Mouse (Mus musculus): ENCODE data around the gene Col16a1.
A peak's percentile ranks its signal among the peaks of the same experiment; 100 is the strongest.

Gene Col16a1

DNA sequence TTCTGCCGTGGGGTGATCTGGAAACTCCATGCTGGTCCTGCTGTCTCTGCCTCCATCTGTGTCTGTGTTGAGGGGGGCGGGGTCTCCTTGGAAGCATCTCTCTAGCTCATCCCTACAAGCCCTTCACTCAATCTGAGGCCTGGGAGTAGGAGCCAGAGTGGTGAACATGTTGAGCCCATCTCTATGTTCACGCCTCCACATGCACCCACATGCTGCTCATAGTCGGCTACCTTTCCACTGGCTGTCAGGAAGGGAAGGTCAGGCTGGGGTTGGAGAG, 501 bp downstream of the Col16a1 start:
- DNase-seq, result no peak

GRCm38 (mm10) chr4:130050056-130050824, 2.6 kb downstream of the Col16a1 start:
- DNase-seq, result no peak

GRCm38 (mm10) chr4:130052283-130052682, 4.6 kb downstream of the Col16a1 start:
- DNase-seq, result peak; percentile 26

DNA sequence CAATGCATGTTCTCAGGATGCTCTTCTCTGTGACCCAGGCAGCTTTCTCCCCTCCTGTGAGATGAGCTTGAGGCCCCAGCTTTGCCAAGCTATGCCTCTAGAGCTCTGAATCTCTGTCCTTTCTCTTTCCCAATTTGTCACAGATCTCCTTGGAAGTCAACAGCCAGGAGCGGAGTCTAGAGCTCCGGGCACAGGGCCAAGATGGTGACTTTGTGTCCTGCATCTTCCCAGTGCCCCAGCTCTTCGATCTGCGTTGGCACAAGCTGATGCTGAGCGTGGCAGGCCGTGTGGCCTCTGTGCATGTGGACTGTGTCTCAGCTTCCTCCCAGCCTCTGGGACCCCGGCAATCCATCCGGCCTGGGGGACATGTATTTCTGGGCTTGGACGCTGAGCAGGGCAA, 5.5 kb downstream of the Col16a1 start:
- no peak for DNase-seq

GRCm38 (mm10) chr4:130054727-130055126, 7.1 kb downstream of the Col16a1 start:
- DNase-seq, result no peak

DNA sequence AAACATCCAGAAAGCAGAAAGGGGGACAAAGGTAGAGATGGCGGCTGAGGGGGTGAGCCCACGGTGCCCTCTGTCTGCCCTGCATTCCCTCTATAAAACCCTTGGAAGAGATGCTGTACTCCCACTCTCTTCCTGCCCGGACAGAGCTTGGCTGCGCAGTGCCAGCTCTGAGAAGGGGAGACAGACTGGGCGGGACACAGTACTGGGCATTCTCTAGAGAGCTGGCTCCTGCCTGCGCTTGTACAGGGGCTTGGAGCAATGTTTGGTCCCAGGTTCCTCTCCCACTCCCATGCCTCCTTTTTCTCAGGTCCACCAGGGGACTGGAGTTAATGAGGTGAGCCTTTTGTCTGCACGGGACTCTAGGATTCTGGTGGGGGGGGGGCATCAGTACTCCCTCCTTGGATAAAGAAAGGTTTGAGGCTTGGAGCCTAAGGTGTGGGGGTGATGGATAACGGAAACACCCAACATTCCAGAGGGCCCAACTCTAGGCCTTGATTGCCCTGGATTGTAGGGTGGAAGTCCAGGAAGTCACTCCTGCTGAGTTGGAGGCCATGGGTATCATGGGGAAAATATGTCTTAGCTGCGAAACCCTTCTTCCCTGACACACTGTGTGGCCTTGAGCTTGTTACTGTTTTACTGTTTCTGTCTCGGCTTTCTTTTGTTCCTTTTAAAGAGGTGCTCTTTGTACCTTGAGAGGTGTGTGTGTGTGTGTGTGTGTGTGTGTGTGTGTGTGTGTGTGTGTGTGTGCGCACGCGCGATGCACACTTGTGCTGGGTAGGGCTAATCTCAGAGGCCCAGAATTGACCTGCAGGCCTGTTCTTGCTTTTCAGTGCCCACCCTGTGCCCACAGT, 7.7 kb downstream of the Col16a1 start:
- no peak for DNase-seq

DNA sequence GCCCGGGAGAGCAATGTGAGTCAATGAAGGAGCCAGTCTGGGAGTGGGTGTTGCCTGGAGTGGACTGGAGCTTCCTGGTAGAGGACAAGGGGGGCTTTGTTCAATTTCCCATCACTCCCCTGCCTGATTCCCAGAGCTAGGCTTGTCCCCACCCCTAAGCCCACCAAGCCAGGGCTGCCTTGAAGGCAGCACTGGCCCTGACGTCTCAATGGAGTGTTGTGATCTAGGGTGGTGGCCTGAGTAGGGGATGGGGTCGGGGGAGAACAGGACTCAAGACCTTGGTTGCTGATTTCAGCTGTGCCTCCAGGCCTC, 8.3 kb downstream of the Col16a1 start:
- no peak for DNase-seq

DNA sequence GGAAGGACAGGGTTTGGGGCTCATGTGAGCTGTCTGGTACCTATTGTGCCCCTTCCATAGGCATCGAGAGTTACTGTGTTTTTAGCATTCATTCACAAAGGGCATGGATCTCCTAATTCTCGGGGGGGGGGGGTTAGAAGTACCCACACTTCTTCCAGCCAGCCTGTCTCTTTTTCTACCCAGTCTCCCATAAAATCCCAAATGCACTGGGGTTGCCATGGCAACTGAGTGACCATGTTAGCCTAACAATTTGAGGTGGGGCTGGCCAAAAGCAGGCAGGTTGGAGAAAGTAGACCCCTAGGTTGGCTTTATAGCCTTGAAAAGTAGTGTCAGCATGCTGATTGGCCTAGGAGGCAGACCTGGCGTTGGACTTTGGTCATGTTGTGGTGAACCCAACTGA, 8.8 kb downstream of the Col16a1 start:
- DNase-seq, result no peak

DNA sequence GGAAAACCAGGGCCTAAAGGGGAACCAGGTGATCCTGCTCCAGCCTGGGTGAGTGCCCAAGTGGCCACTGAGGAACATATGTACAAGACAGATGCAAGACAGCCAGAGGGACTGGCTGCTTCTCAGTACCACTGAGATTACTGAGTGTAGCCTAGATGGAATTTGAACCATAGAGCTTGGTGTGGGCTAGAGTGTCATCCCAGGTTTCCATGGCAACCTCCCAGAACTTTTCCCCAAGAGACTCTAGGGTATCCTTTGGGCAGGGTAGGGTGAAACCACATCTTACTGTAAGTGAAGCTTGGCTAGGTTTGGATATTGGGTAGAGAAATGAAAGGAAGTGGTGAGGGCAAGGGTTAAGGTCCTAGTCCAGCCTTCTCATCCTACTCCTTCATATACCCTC, 13.3 kb downstream of the Col16a1 start:
- no peak for DNase-seq

- DNase-seq, result no peak
Observed at GRCm38 (mm10) chr4:130063191-130063590, 15.6 kb downstream of the Col16a1 start.

DNA sequence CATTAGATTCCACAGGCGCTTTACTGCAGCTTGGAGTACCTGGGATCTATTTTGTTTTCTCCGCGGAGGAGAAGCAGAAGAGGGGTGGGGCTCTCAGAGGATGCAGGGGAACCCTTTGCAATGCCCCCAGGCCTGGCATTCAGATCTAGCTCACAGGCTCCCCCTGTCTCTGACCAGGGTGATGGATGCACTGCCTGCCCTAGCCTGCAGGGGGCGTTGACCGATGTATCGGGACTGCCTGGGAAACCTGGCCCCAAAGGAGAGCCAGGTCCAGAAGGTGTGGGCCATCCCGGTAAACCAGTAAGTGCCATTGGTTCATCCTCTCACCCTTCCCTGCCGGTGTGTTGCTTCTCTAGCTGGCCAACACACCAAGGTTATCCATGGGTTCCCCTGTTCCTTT, 19.2 kb downstream of the Col16a1 start:
- peak; percentile 72 for DNase-seq

DNA sequence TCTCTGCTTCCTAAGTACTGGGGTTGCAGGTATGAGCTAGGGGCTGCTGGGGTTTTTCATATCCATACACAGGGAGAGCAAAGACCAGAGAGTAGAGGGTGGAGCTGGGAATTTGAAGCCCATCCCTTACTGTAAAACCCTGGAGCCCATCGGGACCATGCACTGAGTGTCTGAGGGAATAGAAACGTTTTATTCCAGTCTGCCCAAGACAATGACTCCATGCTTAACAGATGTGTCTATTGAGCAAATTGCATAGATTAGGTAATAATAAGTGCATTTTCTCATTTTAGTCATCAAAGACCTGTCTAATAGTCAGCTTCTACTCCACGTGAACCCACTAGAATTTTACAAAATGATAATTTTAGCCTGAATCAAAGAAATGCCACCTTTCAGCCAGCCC, 22.9 kb downstream of the Col16a1 start:
- no peak for DNase-seq

GRCm38 (mm10) chr4:130071758-130072157, 24.1 kb downstream of the Col16a1 start:
- no peak for DNase-seq

DNA sequence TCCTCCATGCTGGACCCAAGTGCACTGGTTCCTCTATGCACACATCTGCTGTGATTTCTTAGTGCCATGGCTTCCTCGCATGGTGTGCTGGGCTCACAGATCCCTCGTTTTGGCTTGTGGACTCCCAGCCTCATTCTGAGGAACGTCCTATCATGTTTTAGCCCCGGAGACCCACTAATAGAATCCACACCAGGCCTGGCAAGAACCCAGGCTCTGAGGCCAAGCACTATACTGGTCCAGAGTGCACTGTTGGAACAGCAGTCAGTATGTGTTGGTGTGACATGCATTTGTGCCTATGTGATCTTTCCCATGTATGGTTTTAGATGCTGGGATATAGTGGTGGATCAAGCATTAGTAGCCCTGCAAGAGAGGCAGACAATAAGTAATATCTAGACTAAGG, 25.7 kb downstream of the Col16a1 start:
- no peak for DNase-seq

DNA sequence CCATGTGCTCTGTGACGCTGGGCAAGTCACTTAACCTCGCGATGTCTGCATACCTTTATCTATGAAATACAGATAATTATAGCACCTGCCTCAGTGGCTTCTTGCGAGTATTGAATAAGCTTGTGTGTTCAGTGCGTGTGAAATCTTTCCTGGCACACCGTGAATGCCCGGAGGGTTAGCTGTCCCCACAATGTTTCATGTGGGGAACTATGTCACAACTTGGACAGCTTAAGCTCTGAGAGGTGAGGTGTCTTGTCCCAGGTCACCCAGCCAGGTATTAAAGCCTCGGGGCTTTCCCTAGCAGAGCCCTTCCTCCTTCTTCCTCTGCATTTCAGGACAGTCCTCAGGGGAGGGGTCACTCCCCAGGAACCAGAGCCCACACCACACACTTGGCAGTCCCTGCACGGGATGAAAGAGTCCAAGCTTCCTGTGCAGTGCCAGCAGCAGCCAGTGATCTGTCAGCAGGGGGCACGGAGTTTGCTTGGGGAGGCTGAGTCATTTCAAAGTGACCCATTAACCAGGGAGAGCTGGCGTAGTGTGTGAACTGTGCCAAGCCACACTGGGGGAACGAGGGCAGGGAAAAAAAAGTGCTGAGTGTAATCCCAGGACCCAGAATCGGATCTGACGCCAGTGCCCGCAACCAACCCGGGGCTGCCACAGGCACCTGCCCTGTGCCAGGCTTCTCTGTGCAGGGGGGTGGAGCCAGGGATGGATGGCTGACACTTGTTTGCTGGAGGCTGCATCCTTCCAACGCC, 27.3 kb downstream of the Col16a1 start:
- DNase-seq, result no peak

DNA sequence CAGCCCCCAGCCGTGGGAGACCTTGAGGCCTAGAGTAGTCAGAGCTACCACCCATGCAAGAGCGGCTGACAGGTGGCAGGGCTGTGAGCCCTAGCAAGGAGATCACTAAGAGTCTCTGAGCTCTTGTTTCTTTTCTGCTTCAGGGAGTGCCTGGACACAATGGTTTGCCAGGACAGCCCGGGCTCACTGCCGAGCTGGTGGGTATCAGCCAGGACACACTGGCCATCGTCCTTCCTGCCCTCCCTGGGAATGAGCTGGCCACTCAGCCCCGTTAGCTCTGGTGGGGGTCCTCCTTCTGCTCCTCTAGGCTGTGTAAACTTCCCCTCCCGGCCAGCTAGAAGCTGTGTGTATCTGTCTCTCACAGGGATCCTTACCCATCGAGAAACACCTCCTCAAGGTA, 29.2 kb downstream of the Col16a1 start:
- no peak for DNase-seq

DNA sequence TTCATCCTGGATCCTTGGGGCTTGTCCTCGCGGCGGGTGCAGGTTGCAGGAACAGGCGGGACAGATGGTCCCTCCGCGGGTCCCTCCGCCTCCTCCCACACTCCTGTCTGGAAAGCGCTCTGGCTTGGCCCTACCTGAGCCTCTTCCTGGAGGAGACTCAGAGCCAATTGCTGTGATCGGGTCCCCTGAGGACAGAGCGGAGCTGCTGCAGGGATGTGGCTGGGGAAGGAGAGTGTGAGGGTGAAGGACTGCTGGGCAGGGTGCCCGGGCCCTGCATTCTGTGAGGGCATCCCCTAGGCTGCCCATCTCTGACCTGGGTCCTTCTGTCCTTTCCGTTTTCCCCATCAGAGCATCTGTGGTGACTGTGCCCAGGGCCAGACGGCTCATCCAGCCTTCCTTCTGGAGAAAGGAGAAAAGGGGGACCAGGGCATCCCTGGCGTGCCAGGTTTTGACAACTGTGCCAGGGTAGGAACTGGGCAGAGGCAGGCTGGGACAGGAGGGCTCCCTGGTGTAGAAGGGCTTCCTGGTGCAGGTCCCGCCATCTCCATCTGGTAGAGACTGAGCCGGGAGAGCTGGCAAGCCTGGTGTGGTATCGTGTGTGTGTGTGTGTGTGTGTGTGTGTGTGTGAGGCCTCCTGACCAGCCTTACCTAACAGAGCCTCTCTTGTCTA, 31.3 kb downstream of the Col16a1 start:
- DNase-seq, result no peak

DNA sequence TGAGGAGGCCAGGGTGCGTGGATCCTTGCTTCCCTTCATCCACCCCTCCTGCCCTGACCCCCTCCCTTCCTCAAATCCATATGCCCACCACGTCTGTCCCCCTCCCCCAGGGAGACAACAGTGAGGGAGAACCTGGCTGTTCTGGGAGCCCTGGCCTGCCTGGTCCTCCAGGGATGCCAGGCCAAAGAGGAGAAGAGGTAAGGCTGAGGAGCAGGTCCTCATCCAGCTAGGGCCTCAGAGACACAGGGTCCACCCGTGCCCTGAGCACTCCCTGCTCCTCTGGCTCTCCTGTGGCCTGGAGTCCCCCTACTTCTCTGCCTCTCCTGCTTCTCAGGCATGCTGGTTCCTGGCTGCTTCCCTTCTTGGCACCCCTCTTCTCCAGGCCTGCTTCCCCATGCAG, 31.9 kb downstream of the Col16a1 start:
- no peak for DNase-seq

GRCm38 (mm10) chr4:130081345-130082190, 33.9 kb downstream of the Col16a1 start:
- no peak for DNase-seq

- no peak for DNase-seq
Observed at GRCm38 (mm10) chr4:130082211-130082610, 34.6 kb downstream of the Col16a1 start.

- no peak for DNase-seq
Observed at GRCm38 (mm10) chr4:130084331-130084945, 36.8 kb downstream of the Col16a1 start.

- DNase-seq, result no peak
Observed at GRCm38 (mm10) chr4:130085246-130085820, 37.7 kb downstream of the Col16a1 start.
